Mouse (Mus musculus) kidney, adult 18-20 months (tissue): ENCODE measurements at regions not wholly inside any gene's neighbourhood (a gene's known extent, or its start where the extent isn't known, plus 50 kb on each side); places are given as distances from the start of the nearest gene placed in this dataset.
A peak's percentile ranks its signal among the peaks of the same experiment; 100 is the strongest.

Experiments
- DNase-seq: peaks from one replicate; pipeline ENCODE4 v3.0.0; 2021

- DNase-seq, result no peak
Measured at GRCm38 (mm10) chr13:78717686-78718431, 518.3 kb upstream of the Nr2f1 start.

DNA sequence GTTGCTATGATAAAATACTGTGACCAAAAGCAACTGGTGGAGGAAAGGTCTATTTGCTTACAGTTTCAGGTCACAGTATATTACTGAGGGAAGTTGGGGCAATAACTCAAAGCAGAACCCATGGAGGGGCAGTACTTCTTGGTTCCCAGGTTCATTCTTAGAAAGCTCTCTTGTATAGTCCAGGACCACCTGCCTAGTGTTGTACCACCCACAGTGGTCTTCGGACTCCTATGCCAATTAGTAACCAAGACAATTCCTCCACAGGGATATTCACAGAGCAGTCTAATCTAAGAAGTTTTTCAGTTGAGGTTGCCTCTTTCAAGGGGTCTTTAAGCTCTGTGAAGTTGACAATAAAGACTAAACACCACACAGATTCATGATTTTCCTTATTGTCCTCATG, 517.6 kb upstream of the Nr2f1 start:
- DNase-seq, result no peak

DNA sequence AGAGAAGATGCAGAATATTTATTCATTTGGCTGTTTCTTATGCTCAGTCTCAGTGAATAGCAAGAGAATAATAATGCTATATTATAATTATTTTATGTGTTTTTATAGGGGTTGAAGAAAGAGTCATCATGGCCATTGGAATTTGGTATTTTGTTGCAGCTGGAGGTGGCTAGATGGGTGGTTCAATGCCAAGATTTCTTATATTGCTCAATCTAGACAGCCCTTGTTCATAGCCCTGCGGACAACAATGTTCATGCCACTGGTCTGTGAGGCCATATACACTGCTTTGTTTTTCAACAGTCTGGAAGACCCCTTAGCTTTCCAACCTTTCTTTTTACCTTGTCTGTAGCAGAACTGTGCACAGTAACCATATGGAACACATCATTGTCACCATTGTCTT, 505.1 kb upstream of the Nr2f1 start:
- DNase-seq, result no peak

- no peak for DNase-seq
Measured at GRCm38 (mm10) chr13:78697814-78698519, 498.4 kb upstream of the Nr2f1 start.

DNA sequence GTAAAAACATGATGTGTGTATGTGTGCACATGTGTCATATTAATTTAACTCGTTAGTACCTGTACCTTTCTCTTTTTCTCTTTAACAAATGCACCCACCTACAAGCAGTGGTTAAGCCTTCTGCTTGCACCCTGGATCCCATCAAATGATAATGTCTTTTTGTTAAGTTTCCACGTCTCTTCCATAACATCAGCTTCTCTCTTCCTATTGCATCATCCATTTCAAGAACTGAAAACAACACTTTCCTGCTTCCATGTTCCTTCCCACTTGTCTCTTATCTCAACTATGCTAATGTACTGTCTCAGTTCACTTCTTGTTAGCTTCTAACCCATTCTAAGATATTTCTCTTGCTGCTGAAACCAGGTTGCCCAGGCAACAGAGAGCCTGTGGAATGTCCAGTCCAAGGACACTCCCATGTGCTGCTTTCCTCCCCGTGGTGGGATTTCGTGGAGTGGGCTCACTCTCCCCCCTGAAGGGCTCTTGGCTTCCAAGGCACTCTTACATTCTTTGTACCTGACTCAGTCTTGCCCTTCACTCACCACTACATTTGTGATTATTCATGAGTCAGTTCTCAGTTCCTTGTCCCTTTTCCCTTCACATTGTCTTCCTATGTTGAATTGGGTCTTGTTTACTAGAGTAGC, 479.8 kb upstream of the Nr2f1 start:
- DNase-seq, result no peak

DNA sequence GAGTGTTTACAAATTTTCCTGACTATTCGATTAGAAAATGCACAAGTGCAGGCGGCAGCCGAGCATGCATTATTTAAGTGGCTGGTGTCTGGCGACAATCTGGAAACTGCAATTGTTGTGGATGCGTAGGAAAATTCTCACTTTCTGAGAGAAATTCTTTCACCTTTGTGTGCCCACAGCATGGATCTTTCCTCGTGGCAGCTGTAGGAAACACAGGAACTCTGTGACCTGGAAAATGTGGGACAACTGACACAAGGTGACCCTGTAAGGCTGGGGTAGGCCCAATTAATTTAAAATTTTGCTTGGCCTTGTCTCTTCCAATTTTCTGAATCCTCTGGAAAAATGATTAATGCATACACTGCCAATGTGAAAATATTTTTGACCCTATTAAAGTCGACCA, 478.7 kb upstream of the Nr2f1 start:
- no peak for DNase-seq

GRCm38 (mm10) chr13:78658285-78658684, 458.7 kb upstream of the Nr2f1 start:
- DNase-seq, result no peak

GRCm38 (mm10) chr13:78656766-78657165, 457.2 kb upstream of the Nr2f1 start:
- no peak for DNase-seq

DNA sequence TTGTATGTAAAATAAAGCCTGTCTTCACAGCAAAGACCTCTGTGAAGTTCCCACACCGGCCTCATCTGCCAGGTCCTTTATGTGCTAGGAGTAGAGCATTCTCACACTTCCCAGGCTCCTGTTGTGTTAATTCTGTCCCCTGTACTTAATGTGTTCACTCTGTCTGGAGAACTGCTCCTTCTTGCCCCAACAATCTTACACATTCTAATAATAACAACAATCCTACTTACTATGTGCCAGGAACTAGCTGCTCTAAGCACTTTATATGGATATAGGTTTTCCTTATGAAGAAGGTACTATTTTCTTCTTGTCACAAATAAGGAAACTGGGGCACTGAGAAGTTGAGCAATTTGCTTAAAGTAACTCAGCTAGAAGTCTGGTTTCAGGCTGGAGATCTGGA, 456.6 kb upstream of the Nr2f1 start:
- no peak for DNase-seq

DNA sequence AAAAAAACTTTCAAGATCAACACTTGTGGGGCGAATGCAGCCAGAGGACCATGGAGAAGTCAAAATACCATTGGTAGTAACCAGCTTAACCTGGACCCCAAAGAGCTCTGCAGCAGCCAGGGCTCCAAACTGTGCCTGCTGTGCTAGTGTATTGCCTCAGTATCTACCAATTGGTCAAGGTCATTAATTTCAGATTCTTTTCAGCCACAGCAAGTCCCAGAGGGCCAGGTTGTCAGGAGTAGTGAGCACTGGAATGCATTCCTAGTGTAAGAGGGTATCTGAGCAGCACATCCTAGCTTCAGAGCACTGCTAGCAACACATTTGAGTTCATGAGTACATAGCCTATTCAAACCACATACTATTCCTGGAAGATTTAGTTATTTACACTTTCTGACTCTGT, 451.3 kb upstream of the Nr2f1 start:
- no peak for DNase-seq

DNA sequence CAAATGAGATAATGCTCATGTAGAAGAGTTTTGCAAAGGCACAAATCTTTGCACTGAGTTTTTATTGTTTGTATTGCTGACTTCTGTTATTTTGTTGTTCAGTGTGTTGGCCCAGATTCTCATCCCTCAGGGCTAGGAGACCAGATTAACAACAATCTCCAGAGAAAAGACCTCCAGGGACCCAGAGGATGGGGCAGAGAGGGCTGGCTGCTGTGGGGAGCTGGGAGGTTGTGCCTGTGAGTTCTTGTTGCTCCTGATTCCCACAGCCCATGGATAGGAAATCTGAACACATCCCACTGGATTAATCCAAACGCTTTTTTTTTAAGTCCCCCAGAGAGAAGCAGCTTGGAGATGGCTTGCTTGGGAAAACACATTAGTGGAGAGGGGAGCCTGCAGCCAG, 445.0 kb upstream of the Nr2f1 start:
- no peak for DNase-seq

DNA sequence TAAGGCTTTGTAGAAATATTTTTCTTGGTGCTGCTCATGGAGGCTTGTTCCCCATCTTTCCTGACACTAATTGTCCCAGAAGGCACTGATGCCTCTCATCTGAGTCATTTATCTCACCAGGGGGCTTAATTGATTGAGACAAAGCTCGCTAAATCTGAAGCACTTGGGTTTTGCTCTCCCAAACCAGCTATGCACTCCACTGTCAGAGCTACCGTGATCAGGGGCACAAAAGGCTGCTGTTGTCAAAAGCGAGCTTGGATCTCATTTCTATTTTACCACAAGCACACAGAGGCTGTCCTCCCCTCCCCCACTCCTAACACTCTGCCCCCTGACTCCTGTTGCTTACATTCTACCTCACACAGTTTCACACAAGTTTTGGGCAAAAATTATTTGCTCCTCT, 443.5 kb upstream of the Nr2f1 start:
- DNase-seq, result no peak

GRCm38 (mm10) chr13:78642443-78642729, 442.8 kb upstream of the Nr2f1 start:
- no peak for DNase-seq

- no peak for DNase-seq
Measured at GRCm38 (mm10) chr13:78641687-78642442, 442.3 kb upstream of the Nr2f1 start.

DNA sequence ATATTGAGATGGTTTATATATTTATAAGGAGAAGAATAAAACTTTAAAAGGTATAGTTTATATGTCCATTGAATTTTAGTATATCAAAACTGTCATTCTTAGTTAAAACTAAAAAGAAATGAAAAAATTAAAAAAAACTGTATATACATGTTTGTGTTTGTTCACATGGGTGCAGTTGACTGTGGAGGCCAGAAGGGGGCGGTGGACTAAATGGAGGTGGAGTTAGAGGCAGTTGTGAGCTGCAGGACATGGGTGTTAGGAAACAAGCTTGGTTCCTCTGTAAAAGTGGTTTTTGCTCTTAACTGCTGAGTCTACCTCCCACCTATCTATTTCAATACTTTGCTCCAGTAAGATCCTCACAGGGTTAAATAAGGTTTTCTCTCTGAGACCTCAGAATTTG, 440.8 kb upstream of the Nr2f1 start:
- DNase-seq, result no peak

DNA sequence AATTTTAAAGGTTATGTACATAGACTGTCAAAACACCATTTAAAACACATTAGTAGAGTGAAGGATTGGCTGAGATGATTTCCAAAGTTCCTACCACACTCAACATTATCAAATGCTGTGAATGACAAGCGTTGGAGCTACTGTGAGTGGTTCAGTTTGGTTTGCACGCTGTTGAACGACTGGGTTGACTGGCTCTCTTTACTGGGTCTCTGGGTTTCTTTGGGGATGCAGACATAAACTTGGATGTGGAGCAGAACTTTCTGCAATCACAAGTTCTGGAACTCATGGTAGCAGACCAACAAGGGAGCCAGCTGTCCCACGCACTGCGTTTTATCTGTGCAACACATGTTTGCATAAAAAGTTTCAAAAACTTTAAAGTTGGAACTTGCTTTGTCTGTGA, 438.9 kb upstream of the Nr2f1 start:
- DNase-seq, result no peak

DNA sequence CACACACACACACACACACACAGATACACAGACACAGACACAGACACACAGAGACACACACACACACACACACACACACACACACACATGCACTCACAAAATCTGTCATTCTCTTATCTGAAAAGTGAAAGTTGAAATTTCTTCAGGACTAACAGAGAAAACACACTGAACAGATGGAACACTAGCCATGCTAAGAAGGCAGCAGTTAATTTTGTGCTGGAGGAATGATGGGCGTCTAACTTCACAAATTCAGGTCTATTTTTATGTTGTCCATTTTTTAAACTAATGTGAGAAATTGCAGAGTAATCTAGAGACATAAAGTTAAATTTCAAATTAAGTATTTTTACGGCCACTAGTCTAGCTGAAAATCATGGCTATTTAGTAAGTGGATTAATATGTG, 432.1 kb upstream of the Nr2f1 start:
- DNase-seq, result no peak

DNA sequence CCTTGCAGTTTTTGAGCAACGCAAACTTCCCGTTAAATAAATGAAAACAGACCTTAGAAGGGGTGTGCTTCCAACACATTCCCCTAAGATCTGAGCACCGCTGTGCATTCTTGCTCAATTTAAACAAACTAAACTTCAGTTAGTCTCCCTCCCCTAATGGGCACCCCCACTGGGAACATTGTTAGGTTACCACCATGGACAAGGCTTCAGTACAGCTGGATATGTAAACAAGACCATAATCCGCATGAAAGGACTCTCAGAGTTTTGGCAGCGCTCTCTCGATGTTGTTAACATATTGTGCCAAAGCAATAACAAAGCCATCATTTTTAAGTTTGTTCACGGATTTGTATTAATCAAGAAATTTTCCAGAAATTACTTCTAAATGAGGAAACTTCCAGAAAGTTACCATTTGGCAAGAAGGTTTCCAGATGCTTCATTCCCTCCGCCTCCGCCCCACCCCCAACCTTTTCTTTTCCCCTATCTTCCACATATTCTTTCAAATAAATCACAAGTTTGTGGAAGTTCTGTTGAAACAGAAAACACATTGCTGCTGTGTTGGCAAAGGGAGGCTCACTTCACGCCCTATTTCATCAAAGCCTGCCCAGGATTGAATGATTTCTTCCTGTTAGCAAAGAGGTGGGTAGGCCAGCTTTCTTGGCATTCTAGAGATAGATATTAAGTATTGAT, 429.6 kb upstream of the Nr2f1 start:
- DNase-seq, result no peak

GRCm38 (mm10) chr13:78623652-78624051, 424.1 kb upstream of the Nr2f1 start:
- no peak for DNase-seq

GRCm38 (mm10) chr13:78602861-78603211, 403.3 kb upstream of the Nr2f1 start:
- DNase-seq, result no peak

GRCm38 (mm10) chr13:78602211-78602860, 402.8 kb upstream of the Nr2f1 start:
- no peak for DNase-seq

GRCm38 (mm10) chr13:78580863-78581595, 381.5 kb upstream of the Nr2f1 start:
- peak; percentile 3 for DNase-seq
